9 mouse cellular contexts compared by ENCODE assay signal in genomic region chr11:11828251-11828650, GRCm38 (mm10). TPM values are rescaled to one million over a fixed set of nuclear protein-coding genes. Genes with fewer than 3 reads are reported as not detected.
A peak's percentile ranks its signal among the peaks of the same experiment; 100 is the strongest.
DNase-seq lines count a peak whose midpoint lies in the region; ATAC-seq and TF ChIP-seq lines count a peak whose summit lies in the region.
"Had no signal": no experiment of that assay in that cellular context is flagged by ENCODE, and none has a peak within 500 bp of the region (broad histone marks: within the 10 kb centered on the region; RNA-seq: fewer than 3 reads in every experiment).

No protein-coding gene starts in this region.

- intact Hi-C loops in heart, adult 2 months (cut with DNase I) = loop anchor here (10.0 kb wide), 1 partner anchor 377 kb away; no protein-coding TSS in a partner anchor

- H3K4me1 ChIP-seq in heart, embryonic 14.5 days (ENCODE audit: control insufficient read depth in 2 of 2, insufficient read depth in 2 of 2, low read length in 2 of 2) = peaks cover 56 to 86% of the 10 kb centered on the region in 2 experiments
- peaks cover 7% of the 10 kb centered on the region for H3K4me1 ChIP-seq in heart, adult 2 months (ENCODE audit: control insufficient read depth, insufficient read depth, low read length)
- H3K4me1 ChIP-seq in ES-E14 (ENCODE audit: control insufficient read depth in 2 of 2, insufficient read depth in 2 of 2, low read length in 2 of 2, poor library complexity in 1 of 2) = peaks cover 20 to 26% of the 10 kb centered on the region in 2 experiments
- peaks cover 28% of the 10 kb centered on the region for H3K4me1 ChIP-seq in forebrain, embryonic 14.5 days (ENCODE audit: control insufficient read depth, insufficient read depth, low read length)
- peaks cover 75% of the 10 kb centered on the region for H3K4me1 ChIP-seq in limb, embryonic 15.5 days

- no peak for TF ChIP-seq CTCF in heart, adult 2 months (IDR thresholded peaks at IDR 0.05)

- H3K9ac ChIP-seq in heart, embryonic 14.5 days (ENCODE audit: low read length) = peak overlapping the region; percentile 57
- no peak overlapping the region for H3K9ac ChIP-seq in heart, adult 2 months (ENCODE audit: low read depth, low read length)
- H3K9ac ChIP-seq in ES-E14 (ENCODE audit: insufficient read depth, low read depth, low read length, poor library complexity, severe bottlenecking) = no peak overlapping the region
- H3K9ac ChIP-seq in forebrain, embryonic 14.5 days (ENCODE audit: low read length) = no peak overlapping the region
- no peak overlapping the region for H3K9ac ChIP-seq in limb, embryonic 15.5 days

- TF ChIP-seq EP300 in heart, adult 2 months (IDR thresholded peaks at IDR 0.05; ENCODE audit: insufficient read depth, low read depth, low read length) = no peak

- peak overlapping the region; percentile 26; the same call in 1 of the 2 replicates for H3K4me2 ChIP-seq in heart, embryonic 14.5 days (ENCODE audit: low read length)
- no peak overlapping the region for H3K4me2 ChIP-seq in forebrain, embryonic 14.5 days (ENCODE audit: low read length)
- H3K4me2 ChIP-seq in limb, embryonic 15.5 days = 0 out of 2 replicates have a peak overlapping the region, but pooled peaks have one; percentile 12

- TF ChIP-seq POLR2A in heart, adult 2 months (IDR thresholded peaks at IDR 0.05; ENCODE audit: insufficient read depth, low read depth, low read length) = no peak

- peak overlapping the region; percentile 91 to 92 for H3K27ac ChIP-seq in heart, embryonic 14.5 days (replicated peaks in 1 of 2; ENCODE audit: control insufficient read depth in 1 of 2, insufficient read depth in 1 of 2, low read depth in 2 of 2, low read length in 2 of 2)
- no peak overlapping the region for H3K27ac ChIP-seq in heart, adult 2 months
- peak overlapping the region; percentile 68 for H3K27ac ChIP-seq in ES-E14 (ENCODE audit: insufficient read depth, low read depth, low read length, poor library complexity, severe bottlenecking)
- no peak overlapping the region for H3K27ac ChIP-seq in forebrain, embryonic 14.5 days (ENCODE audit: low read depth, low read length)
- peak overlapping the region; percentile 88 for H3K27ac ChIP-seq in limb, embryonic 15.5 days

- H3K36me3 ChIP-seq in heart, embryonic 14.5 days (ENCODE audit: control insufficient read depth, insufficient read depth, low read length) = no peaks in the 10 kb centered on the region
- H3K36me3 ChIP-seq in heart, adult 2 months (ENCODE audit: control insufficient read depth, insufficient read depth, low read length) = peaks cover 5% of the 10 kb centered on the region; the same call in 1 of the 2 replicates
- H3K36me3 ChIP-seq in ES-E14 (ENCODE audit: control insufficient read depth, insufficient read depth, low read length, poor library complexity, severe bottlenecking) = no peaks in the 10 kb centered on the region; the same call in 1 of the 2 replicates
- H3K36me3 ChIP-seq in forebrain, embryonic 14.5 days (ENCODE audit: control insufficient read depth, insufficient read depth, low read length) = no peaks in the 10 kb centered on the region
- H3K36me3 ChIP-seq in limb, embryonic 15.5 days = no peaks in the 10 kb centered on the region

- H3K4me3 ChIP-seq in heart, embryonic 14.5 days (ENCODE audit: control insufficient read depth in 1 of 2, insufficient read depth in 1 of 2, low read depth in 1 of 2, low read length in 2 of 2) = no peak overlapping the region
- no peak overlapping the region for H3K4me3 ChIP-seq in heart, adult 2 months
- H3K4me3 ChIP-seq in ES-E14 (ENCODE audit: insufficient read depth in 1 of 2, low read depth in 1 of 2, low read length in 2 of 2, poor library complexity in 1 of 2, severe bottlenecking in 1 of 2) = no peak overlapping the region
- H3K4me3 ChIP-seq in forebrain, embryonic 14.5 days (ENCODE audit: low read depth, low read length) = no peak overlapping the region
- H3K4me3 ChIP-seq in limb, embryonic 15.5 days = no peak overlapping the region

- no peaks in the 10 kb centered on the region for H3K9me3 ChIP-seq in heart, embryonic 14.5 days (ENCODE audit: control insufficient read depth, low read length)
- peaks cover 10% of the 10 kb centered on the region; the same call in 1 of the 2 replicates for H3K9me3 ChIP-seq in ES-E14 (ENCODE audit: control insufficient read depth, insufficient read depth, low read depth, low read length)
- no peaks in the 10 kb centered on the region for H3K9me3 ChIP-seq in forebrain, embryonic 14.5 days (replicated peaks; ENCODE audit: control insufficient read depth, low read length)
- no peaks in the 10 kb centered on the region for H3K9me3 ChIP-seq in limb, embryonic 15.5 days

- 49% methylated on average over 5 of the region's 5 CpGs for whole genome bisulfite sequencing in heart, embryonic 14.5 days
- 83% methylated on average over 5 of the region's 5 CpGs for WGBS in heart, adult 2 months
- WGBS in forebrain, embryonic 14.5 days = 11% methylated on average over 5 of the region's 5 CpGs
- 19% methylated on average over 5 of the region's 5 CpGs for WGBS in limb, embryonic 15.5 days

- no peaks in the 10 kb centered on the region for H3K27me3 ChIP-seq in heart, embryonic 14.5 days (ENCODE audit: control insufficient read depth, insufficient read depth, low read length)
- H3K27me3 ChIP-seq in heart, adult 2 months (ENCODE audit: control insufficient read depth, insufficient read depth, low read length) = no peaks in the 10 kb centered on the region
- H3K27me3 ChIP-seq in forebrain, embryonic 14.5 days (replicated peaks; ENCODE audit: control insufficient read depth, insufficient read depth, low read length) = no peaks in the 10 kb centered on the region
- no peaks in the 10 kb centered on the region for H3K27me3 ChIP-seq in limb, embryonic 15.5 days

- ATAC-seq in heart, embryonic 14.5 days (ENCODE audit: insufficient number of reproducible peaks, insufficient read depth, low FRiP score, low read depth) = no peak
- peak; percentile 49; the same call in 1 of the 2 replicates for ATAC-seq in forebrain, embryonic 14.5 days
- ATAC-seq in limb, embryonic 15.5 days (ENCODE audit: insufficient number of reproducible peaks, low FRiP score, low TSS enrichment, low read depth) = peak; percentile 32; the same call in 1 of the 2 replicates

- no peaks in the 10 kb centered on the region for H3K79me2 ChIP-seq in heart, adult 2 months (replicated peaks; ENCODE audit: control insufficient read depth, insufficient read depth, low read length)

- in situ Hi-C loops in ES-E14 (cut with MboI; ENCODE audit: low sequenced_read_pairs in 2 of 2, unreplicated experiment in 2 of 2) = no loop called here

- no peak for DNase-seq in heart, adult 2 months
- no peak for DNase-seq in ES-E14 (ENCODE audit: low read depth, low spot score)
- peak; percentile 37 for DNase-seq in forebrain, embryonic 14.5 days (ENCODE audit: low spot score)
- no peak for DNase-seq in layer of hippocampus, adult 8-10 months (ENCODE audit: low spot score in 2 of 2)
- no peak for DNase-seq in urinary bladder, postnatal 4 days (ENCODE audit: low spot score in 2 of 2)
- DNase-seq in urinary bladder, postnatal 25 days (ENCODE audit: low spot score) = no peak
- DNase-seq: thymus, adult 2 months had no signal

TF ChIP-seq in ES-E14, 5 proteins besides CTCF, POLR2A, EP300 and RAD21:
- TF ChIP-seq HCFC1 (IDR thresholded peaks at IDR 0.05; ENCODE audit: borderline replicate concordance, insufficient read depth, low read length) (no peak), ZNF384 (IDR thresholded peaks at IDR 0.05; ENCODE audit: low read depth, low read length) (no peak), CHD2 (IDR thresholded peaks at IDR 0.05; ENCODE audit: low read depth, low read length) (no peak), ZC3H11A (IDR thresholded peaks at IDR 0.05; ENCODE audit: borderline replicate concordance, low read depth, low read length) (no peak), MAFK (IDR thresholded peaks at IDR 0.05; ENCODE audit: insufficient read depth, low read depth, low read length) (no peak)

RNA-seq across cellular contexts. Expression of gene Fignl1, which starts 19.5 kb away (rescaled TPM):
- polyA plus RNA-seq in heart, embryonic 14.5 days (2014; fragmentation: Nextera tagmentation; extraction: Ambion mirVana) = 49.6 and 53.8 TPM in 2 replicates
- under 1 TPM; 0.21 to 0.30 TPM for total RNA-seq in heart, adult 2 months (2021)
- 0.15 and 1.2 TPM in 2 replicates for polyA plus RNA-seq in heart, adult 2 months (2012; rRNA removed)
- total RNA-seq in ES-E14 (2012; rRNA removed) = 33.8 and 49.6 TPM in 2 replicates
- 38.2 and 40.2 TPM in 2 replicates for polyA plus RNA-seq in forebrain, embryonic 14.5 days (2014; fragmentation: Nextera tagmentation; extraction: Ambion mirVana)
- polyA plus RNA-seq in limb, embryonic 15.5 days (2015; fragmentation: Nextera tagmentation; extraction: Ambion mirVana) = 41.8 and 43.2 TPM in 2 replicates
- under 1 TPM; 0.35 to 0.89 (median 0.76) TPM for total RNA-seq in layer of hippocampus, adult 8-10 months (2022)

Comparison
In these comparisons a context has a peak if more than half of its experiments do, and no peak if none do; other contexts are left out.
1. H3K27ac ChIP-seq: peak in heart, embryonic 14.5 days (2 of 2), ES-E14 (single experiment) and limb, embryonic 15.5 days (single experiment); none in heart, adult 2 months (single experiment) and forebrain, embryonic 14.5 days (single experiment).
2. RNA of gene Fignl1, which starts 19.5 kb away (polyA plus RNA-seq): 49.6 to 53.8 TPM in heart, embryonic 14.5 days, 41.8 to 43.2 TPM in limb, embryonic 15.5 days and 38.2 to 40.2 TPM in forebrain, embryonic 14.5 days; 0.15 to 1.2 TPM in heart, adult 2 months; every median in the first group is over 10 times any median in the second.